Mouse (Mus musculus) megakaryocyte progenitor cell, adult 5-6 weeks (primary cell): ENCODE measurements at regions not wholly inside any gene's neighbourhood (a gene's known extent, or its start where the extent isn't known, plus 50 kb on each side); places are given as distances from the start of the nearest gene placed in this dataset.
A peak's percentile ranks its signal among the peaks of the same experiment; 100 is the strongest.

ENCODE experiments used
- ATAC-seq: replicated peaks from 2 replicates; pipeline ENCODE4 v1.8.0; 2016; ENCODE audit warnings: mild to moderate bottlenecking, moderate TSS enrichment, inconsistent platforms; ENCODE audit not compliant: poor library complexity

DNA sequence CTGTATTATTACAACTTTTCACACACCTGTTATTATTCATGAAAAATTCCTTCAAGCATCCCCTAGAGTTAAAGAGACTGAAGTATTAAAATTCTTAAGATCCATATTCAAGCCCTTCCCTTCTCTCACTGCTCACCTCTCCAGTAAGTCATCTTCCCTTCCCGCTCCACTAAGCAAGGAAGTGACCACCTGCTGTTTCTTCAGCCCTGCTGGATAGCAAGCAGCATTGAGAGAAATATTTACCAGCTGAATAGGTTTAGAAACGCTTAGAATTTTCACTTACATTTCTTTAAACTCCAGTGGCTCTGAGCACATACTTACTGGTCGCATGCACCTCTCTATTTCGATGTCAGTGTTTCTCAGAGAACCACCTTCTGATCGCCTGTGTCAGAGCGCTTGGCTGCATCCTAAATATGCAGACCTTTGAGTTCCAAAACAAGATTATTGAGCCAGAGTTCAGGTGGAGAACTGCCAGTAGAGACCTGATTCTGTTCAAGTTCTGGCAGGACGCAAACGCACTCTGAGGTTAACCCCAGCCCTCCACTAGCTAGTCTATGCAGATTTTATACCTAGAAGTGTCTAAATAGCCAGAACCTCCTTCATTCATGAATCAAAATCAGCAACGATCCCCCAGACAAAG, 314.9 kb downstream of the Mllt3 start:
- no peak for ATAC-seq

DNA sequence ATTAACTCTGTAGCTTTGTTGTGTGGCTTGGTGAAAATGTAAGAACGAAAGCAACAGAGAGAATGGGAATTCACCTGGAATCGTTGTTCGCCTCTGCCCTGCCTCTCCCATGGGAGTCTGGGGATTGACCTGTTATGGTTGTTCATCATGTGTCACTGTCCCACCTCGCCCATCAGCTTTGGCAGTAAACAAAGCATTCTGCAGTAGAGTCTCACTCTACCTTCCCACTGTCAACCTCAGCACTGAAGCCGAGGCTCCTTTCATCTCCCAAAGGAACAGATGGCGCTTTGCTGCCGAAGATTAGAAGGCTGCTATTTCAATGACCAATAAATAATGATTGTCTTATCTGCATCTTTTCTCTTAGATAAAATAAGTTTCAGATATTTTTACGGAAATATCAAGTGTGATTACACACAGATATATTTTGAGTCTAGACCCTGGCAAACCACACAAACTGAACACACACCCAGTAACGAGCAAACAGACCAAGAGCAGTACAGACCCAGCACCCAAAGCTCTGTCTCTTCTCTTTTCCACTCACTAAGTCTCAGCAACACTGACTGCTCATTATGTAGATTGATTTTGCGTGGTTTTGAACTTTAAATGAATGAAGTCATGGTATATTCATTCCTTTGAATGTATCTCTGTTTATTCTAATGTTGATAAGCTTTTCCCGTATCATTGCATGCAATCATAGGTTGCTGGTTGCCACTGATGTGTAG, 317.8 kb downstream of the Mllt3 start:
- no peak for ATAC-seq

DNA sequence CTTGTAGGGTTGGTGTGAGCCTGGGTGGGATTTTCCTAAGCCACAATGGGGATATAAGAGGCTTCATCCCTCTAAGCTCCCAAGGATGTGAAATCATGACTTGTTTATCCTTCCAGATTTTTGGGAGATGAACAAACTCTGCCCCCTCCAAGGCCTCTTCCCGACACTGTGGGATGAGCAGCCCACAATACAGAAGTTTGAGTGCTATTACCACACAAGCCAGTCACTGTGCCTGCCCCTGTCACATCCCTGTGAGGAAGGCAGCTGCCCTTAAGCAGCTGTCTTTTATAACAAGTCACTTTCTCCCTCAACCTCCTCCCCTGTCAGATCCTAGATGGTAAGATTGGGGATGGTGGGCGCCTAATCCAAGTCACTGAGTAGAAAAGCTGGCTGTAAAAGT, 320.5 kb downstream of the Mllt3 start:
- ATAC-seq, result no peak

DNA sequence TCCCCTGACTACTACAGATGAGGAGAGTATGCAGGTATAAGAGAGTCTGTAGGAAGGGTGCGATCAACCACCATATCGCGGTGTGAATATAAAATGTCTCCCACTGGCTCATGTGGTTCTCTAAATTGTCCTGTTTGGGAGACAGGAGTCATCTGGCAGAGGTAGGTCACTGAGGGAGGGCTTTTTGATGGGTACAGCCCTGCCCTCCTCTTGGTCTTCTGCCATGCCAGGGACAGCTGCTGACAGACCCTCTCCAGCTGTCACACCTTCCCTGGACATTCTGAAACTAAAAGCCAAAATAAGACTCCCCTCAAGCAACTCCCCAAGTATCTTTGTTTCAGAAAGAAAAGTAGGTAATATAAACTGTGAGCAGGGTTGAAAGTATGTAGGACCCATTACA, 320.9 kb downstream of the Mllt3 start:
- ATAC-seq, result no peak

DNA sequence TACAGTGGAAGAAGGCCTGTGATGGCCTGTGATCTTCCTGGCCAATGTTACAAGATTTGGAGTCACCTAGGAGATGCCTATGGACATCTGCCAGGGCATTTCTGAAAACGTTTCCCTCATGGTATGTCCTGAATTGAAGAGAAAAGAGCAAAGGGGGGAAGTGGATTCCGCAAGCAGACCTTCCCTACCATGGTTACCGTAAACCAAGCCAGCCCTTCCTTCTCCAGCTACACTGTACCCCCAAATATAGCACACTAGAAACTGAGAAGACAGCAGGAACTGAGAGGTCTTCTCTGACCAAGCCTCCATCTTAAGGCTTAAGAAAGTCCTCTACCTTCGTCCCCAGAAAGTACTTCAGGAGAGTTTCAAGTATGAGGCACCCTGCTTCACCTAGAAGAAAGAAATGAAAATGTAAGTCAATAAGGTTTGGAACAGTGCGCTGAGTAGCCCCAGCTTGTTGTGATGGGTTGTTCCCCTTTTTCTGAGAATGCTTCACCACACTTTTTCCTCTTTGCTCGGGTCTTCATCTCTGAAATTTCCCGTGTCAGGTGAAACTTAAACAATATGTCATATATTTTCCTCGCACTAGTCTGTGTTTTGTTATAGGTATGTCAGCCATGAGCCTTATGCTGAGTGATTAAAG, 321.9 kb downstream of the Mllt3 start:
- peak; percentile 65 for ATAC-seq

DNA sequence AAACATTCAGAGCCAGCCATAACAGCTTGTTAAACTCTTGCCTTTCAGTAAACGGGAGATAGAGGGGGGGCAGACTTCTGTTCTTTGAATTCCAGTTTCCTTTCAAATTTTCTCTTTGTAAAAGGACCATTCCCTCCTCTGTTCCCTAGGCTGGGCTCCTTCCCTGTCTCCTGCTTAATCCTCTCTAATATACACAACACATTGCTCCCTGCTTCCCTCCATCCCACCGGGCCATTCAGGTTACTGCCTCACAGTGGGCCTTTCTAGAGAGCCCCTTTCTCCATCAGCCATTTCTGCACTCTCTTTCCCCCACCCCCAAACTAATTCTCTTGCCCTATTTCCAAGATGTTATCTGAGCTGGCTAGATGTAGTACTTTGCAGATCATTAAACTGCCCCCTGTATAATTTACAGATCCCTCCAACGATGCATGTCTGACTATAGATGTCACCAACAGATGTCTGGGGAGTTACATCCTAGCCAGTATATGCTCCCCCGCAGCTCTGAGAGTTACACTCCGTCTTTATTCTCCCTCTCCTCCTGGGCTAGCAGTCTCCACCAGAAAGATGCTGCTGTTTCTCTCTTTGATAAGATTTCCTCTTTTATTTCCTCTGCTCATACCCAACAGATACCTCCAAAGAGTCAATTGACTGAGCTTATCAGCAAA, 324.1 kb downstream of the Mllt3 start:
- ATAC-seq, result no peak

DNA sequence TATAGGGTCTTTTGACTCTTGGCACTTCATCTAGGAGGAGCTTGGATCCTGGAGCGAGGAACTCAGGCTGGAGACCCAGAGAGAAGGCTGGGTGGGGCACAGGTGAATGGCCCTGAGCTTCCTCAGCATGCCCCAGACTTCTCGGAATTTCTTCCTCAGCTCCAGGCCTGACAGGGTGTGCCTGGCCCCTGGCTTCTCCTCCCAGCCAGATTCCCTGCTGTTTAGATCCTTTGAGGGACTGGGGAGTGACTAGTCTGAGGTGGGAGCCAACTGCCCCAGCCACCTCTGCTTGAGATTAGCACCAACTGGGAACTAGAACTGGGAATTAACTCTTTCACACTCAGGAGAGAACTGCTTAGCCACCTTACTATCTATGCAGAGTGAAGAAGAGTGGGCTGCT, 325.8 kb downstream of the Mllt3 start:
- no peak for ATAC-seq

DNA sequence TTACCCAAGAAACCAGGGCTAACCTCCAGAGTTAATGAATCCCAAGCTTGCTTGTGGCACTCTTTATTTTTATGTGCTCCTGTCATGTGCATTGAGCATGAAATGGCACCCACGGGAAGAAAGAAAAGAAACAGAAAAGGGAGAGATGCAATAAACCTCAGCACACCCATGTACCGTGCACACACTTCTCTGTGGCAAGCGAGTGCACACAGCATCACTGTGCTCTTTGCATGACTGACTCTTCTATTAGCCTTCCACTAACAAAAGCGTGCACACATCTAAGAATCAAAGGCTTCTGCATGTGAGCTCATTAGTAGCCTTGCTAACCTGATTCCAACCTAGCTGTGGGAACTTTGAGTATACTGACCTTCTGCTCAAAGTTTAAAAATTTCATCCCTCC, 330.3 kb downstream of the Mllt3 start:
- ATAC-seq, result no peak

DNA sequence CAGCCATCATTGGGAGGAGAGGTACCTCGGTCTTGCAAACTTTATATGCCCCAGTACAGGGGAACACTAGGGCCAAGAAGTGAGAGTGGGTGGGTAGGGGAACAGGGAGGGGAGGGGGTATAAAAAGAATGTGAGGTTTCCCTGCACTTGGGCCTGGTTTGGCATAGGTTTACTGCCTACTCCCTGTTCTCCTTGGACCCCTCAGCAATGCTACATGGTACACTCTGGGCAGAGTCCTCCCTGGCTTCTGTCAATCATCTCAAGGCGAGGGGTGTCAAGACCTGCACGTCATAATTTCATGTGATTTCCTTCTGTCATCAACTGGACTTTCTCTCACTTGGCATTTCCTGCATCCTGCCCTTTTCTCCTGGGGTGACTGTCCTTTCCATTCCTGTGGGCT, 330.9 kb downstream of the Mllt3 start:
- no peak for ATAC-seq

DNA sequence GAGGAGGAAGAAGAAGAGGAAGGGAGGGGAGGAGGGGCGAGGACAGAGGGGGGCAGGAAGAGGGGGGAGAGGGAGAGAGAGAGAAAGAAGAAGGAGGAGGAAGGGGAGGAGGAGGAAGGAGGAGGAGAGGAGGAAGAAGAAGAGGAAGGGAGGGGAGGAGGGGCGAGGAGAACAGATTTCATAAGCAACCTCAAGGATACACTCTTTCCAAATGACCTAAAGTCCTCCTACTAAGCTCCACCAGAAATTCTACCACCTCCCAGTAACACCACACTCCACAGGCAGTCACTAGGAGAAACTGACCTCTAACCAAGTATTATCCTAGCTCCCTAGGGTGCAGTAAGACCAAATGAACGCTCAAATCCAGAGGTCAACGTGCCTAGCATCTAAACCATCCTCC, 332.1 kb downstream of the Mllt3 start:
- ATAC-seq, result peak; percentile 52

DNA sequence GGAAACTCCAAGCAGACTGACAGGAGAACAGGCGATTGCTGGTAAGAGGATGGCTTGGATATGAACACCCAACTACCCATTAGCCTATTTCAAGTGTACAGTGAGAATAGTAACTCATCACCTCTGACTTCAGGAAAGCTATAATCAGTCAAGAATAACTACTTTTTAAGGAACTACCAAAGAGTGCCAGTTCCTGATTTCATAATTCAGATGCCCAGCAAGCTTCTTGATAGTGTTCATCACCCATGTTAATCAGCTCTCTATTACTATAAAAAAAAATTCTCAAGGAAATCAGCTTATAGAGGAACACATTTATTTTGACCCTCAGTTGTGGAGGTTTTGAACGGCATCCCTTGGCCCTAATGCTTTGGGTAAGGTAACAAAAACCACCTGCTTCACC, 332.7 kb downstream of the Mllt3 start:
- peak; percentile 61 for ATAC-seq

DNA sequence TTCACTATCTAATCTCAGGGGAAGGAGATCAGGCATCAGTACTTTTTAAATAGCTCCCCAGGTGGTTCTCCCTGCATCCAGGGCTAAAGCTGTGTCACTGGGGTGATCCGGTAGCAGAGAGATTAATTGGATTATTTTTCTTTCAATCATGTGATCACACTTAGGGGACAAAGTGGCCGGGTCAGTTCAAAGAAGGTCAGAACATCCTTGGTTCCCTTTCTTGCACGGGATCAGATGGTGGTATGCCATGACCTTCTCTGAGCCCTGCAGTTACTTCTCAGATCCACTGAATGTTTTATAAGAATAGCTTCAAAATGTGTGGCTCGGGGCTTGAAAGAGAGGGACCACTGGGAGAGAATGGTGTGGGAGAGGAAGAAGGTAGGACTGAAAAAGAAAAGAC, 333.6 kb downstream of the Mllt3 start:
- ATAC-seq, result no peak

DNA sequence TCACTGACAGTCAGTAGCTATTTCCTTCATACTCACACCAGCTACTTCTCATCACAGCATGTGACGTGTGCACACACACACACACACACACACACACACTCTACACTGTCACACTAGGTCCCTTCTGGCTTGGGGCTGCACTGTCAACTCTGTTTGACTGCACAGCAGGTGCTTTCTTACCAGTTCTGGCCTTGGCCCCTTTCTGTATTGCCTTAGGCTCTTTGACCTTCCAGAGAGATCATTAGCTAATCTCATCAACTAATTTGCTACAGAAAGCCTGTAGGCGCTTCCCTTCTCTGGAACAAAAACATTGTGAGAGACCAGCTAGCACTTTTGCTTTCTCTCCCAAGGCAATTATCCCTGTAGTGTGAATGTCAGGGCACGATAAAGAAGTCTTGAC, 334.4 kb downstream of the Mllt3 start:
- ATAC-seq, result no peak

DNA sequence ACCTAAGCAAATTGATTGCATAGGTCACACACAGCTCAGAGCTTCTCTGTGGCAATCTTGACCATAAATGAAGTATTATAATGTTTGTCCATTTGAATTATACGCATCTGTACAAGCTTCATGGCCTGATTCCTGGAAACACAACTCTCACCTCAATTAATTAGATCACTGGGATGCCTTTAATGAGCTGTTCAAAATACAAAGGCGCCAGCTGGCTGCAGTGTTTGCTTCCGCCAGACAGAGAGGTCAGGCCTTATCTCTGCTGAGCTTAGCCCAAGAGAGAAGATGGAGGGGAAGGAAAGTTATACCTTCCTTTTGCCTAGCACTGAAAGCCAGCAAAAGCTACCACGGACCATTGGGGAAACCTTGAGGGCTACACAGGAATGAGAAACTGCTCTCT, 336.2 kb downstream of the Mllt3 start:
- ATAC-seq, result no peak

DNA sequence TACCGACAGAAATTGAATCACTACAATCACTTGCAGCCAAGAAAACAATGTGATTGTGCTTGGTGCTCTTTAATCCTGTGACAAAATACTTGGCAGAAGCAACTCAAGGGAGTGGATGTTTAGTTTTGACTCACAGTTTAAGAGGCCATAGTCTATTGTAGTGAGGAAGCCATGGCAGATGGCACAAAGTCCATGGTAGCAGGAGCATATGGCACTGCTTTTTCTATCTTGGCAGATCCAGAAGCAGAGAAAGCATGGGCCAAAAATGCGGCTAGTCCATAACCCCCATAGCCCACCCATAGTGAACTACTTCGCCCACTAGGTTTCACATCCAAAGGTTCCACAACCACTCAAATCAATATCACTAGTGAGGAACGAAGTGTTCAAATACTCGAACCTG, 337.4 kb downstream of the Mllt3 start:
- no peak for ATAC-seq

DNA sequence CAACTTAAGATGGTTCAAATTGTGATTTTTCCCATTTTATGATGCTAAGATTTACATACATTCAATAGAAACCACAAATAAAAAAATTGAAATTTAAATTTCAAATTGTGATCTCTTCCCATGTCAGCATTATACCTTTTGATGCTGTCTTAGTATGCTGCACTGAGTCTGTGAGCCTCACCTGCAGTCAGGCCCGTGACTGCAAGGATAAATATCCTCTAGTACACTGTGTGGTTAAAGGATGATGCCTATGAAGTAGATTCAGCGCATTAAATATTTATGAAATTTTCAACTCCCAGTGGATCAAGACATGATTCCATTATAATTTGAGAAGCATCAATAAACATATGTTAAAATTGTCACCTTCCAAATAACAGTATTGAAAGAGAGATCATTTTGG, 340.4 kb downstream of the Mllt3 start:
- ATAC-seq, result no peak

DNA sequence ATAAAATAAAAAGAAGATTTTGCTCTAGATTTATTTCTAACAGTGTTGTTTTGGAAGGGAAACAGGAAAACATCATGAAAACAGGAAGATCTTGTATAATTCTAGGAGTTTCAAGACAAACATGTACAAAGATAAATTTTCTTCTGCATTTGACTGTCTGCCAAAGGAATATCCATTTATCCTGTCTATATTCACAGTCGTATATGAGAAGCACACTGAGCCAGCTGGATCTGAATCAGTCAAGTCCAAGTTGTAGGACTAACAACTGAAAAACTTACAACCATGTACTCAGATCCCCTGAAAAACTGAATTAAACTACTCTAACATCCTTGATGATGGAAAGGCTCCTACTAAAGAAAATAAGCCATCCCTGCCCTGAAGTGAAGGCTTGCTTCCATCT, 348.2 kb downstream of the Mllt3 start:
- ATAC-seq, result no peak

DNA sequence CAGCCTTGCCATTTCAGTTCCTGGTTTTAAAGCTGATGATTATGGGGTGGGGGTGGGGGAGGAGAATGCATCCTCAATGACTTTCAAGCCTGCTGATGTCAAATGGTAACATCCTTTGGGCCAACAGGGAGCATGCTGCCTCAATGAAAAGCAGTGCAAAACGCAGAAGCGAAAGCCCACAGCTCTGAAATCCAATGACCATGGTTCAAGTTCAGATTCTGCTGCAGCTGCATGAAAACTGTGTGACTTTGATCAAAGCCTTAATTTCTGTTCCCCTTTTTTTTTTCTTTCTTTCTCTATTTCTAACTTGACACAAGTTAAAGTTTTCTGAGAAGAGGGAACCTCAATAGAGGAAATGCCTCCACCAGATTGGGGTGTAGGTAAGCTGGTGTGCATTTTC, 350.4 kb downstream of the Mllt3 start:
- ATAC-seq, result peak; percentile 96

DNA sequence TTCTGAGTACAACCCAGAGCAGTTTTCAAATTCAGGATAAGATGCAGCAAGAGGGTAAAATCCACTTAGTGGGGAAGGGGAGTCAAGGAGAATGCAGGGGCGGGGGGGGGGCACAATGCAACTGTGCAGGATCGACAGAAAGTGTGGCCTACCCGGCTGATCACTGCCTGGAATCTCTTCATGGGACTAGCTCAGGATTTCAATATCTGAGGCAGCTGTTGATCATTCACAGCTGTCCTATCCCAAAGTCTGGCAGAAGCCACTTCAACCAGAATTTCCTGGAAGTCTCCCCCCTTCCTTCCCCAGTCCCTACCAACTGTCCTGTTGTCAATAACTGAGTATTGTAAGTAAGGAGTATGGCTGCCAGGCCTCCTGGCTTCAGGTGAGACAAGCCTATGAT, 362.1 kb downstream of the Mllt3 start:
- ATAC-seq, result no peak

DNA sequence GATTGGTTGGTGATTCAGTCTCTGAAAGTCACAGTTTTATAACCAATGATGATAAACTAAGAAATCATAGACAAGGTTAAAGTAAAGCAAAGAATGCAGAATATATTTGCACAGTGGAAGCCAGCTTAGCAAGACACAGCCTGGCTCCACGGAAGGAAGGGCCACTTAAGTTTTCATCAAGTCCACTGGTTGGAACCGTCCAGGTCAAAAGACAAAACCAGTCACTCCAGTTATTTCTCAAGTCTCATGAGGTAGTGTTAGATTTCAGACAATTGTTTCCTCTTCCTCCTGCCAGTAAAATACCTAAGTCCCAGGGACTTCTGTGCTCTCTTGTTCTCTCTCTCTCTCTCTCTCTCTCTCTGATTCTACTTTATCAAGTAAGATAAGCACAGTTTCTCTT, 363.0 kb downstream of the Mllt3 start:
- ATAC-seq, result no peak

DNA sequence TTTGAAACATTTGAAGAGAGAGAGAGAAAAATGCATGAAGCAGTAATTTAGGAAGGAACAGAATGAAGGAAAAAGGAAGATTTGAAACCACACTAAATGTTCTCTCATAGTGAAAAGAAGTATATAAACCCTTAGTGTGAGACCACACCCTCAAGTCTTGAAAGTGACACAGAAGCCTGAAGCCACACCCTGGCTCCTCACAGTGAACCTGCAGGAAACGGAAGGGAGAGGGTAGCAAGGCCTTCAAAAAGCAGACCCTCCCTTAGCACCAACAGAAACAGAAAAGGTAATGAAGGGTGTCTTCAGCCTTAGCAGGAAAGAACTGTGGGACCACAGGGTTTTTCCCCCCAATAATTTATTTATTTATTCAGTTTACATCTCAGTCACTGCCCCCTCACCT, 363.7 kb downstream of the Mllt3 start:
- ATAC-seq, result peak; percentile 37; the same call in 1 of the 2 replicates

DNA sequence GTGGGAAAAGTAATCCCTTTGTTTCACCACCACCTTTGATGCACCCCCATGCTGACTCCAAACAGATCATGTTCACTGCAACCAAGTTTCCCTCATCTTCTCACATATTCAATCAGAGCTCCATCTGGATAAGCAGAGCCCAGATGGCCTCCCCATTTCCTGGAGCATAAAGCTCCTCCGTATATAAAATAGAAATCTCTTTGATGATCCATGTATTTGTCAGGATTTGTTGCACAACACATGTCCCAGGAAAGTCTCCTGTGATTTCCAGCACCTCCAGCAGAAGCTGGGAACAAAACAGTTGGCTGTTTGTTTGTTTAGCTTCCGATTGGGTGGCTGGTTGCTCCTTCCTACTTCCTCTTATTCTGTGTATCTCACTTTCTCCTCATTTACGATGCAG, 364.9 kb downstream of the Mllt3 start:
- ATAC-seq, result 0 out of 2 replicates have a peak, but pooled peaks have one; percentile 37
